Mouse (Mus musculus): ENCODE measurements around the gene Flywch1. TPM values are rescaled to one million over a fixed set of nuclear protein-coding genes. Genes with fewer than 3 reads are reported as not detected.

Flywch1 gene
- polyA plus RNA-seq, 1 experiment = 21.3 TPM

GRCm38 (mm10) chr17:23762976-23763375 is 8.4 kb downstream of the Flywch1 start:
- H3K4me1 ChIP-seq (ENCODE audit: control insufficient read depth, insufficient read depth, low read length) = no peaks in the 10 kb centered on the region
- TF ChIP-seq CTCF (IDR thresholded peaks at IDR 0.05; ENCODE audit: low read depth, low read length) (no peak), POLR2A (IDR thresholded peaks at IDR 0.05; ENCODE audit: borderline replicate concordance, low read depth, low read length) (no peak)
- no peak overlapping the region for H3K4me3 ChIP-seq (ENCODE audit: insufficient read depth, low read length)
- no peak overlapping the region for H3K27ac ChIP-seq (ENCODE audit: insufficient read depth, low read depth, low read length)

- no peak overlapping the region for H3K4me3 ChIP-seq (ENCODE audit: insufficient read depth, low read length)
- H3K27ac ChIP-seq (ENCODE audit: insufficient read depth, low read depth, low read length) = no peak overlapping the region
- H3K4me1 ChIP-seq (ENCODE audit: control insufficient read depth, insufficient read depth, low read length) = no peaks in the 10 kb centered on the region
- TF ChIP-seq CTCF (IDR thresholded peaks at IDR 0.05; ENCODE audit: low read depth, low read length) (no peak), POLR2A (IDR thresholded peaks at IDR 0.05; ENCODE audit: borderline replicate concordance, low read depth, low read length) (no peak)
Measured at GRCm38 (mm10) chr17:23761155-23761554, 10.2 kb downstream of the Flywch1 start.

GRCm38 (mm10) chr17:23760231-23760630 is 11.2 kb downstream of the Flywch1 start:
- no peaks in the 10 kb centered on the region for H3K4me1 ChIP-seq (ENCODE audit: control insufficient read depth, insufficient read depth, low read length)
- TF ChIP-seq CTCF (IDR thresholded peaks at IDR 0.05; ENCODE audit: low read depth, low read length) (no peak), POLR2A (IDR thresholded peaks at IDR 0.05; ENCODE audit: borderline replicate concordance, low read depth, low read length) (no peak)
- H3K27ac ChIP-seq (ENCODE audit: insufficient read depth, low read depth, low read length) = no peak overlapping the region
- no peak overlapping the region for H3K4me3 ChIP-seq (ENCODE audit: insufficient read depth, low read length)

DNA sequence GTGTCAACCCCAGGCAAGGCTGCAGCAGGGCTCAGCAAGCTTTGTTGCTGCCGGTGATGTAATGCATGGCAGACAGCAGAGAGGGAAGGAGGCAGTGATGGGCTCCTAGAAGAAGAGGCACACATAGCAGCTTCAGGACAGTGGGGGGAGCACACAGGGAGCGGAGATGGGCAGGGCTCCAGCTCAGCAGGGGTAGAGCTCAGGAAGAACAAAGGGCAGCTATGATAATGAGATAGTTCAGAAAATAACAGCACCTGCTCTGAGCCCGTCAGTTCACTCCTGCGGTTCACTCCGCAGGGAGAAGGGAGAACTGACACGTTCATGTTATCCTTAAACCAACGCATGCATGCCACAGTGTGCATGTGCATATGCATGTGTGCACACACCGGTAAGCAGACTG is 12.6 kb downstream of the Flywch1 start:
- no peaks in the 10 kb centered on the region for H3K4me1 ChIP-seq (ENCODE audit: control insufficient read depth, insufficient read depth, low read length)
- no peak for TF ChIP-seq CTCF (IDR thresholded peaks at IDR 0.05; ENCODE audit: low read depth, low read length)
- TF ChIP-seq POLR2A (IDR thresholded peaks at IDR 0.05; ENCODE audit: borderline replicate concordance, low read depth, low read length) = no peak
- H3K4me3 ChIP-seq (ENCODE audit: insufficient read depth, low read length) = no peak overlapping the region
- no peak overlapping the region for H3K27ac ChIP-seq (ENCODE audit: insufficient read depth, low read depth, low read length)

DNA sequence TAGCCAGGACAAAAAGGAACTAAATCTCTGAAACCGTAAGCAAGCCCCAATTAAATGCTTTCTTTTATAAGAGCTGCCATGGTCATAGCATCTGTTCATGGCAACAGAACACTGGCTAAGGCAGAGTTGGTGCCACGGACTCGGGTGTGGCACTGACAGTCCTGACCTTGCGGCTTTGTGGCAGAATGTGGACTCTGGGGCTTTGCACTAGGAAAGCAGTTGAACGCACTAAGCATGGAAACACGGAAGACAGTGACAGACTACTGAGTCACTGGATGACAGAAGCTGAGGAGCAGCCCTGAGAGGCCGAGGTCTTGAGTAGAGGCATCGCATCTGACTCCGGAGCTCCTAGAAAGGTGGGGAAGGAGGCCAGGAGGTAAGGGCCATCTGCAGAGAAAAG is 13.8 kb downstream of the Flywch1 start:
- H3K4me1 ChIP-seq (ENCODE audit: control insufficient read depth, insufficient read depth, low read length) = no peaks in the 10 kb centered on the region
- H3K4me3 ChIP-seq (ENCODE audit: insufficient read depth, low read length) = no peak overlapping the region
- no peak overlapping the region for H3K27ac ChIP-seq (ENCODE audit: insufficient read depth, low read depth, low read length)
- no peak for TF ChIP-seq POLR2A (IDR thresholded peaks at IDR 0.05; ENCODE audit: borderline replicate concordance, low read depth, low read length)
- TF ChIP-seq CTCF (IDR thresholded peaks at IDR 0.05; ENCODE audit: low read depth, low read length) = no peak

- TF ChIP-seq POLR2A (IDR thresholded peaks at IDR 0.05; ENCODE audit: borderline replicate concordance, low read depth, low read length) = no peak
- TF ChIP-seq CTCF (IDR thresholded peaks at IDR 0.05; ENCODE audit: low read depth, low read length) = no peak
- Histone ChIP-seq H3K4me1 (ENCODE audit: control insufficient read depth, insufficient read depth, low read length) (no peaks in the 10 kb centered on the region), H3K27ac (ENCODE audit: insufficient read depth, low read depth, low read length) (no peak overlapping the region), H3K4me3 (ENCODE audit: insufficient read depth, low read length) (no peak overlapping the region)
Measured at GRCm38 (mm10) chr17:23755689-23756088, 15.7 kb downstream of the Flywch1 start.

GRCm38 (mm10) chr17:23749400-23750191 is 21.8 kb downstream of the Flywch1 start:
- peak overlapping the region; percentile 44 for H3K4me3 ChIP-seq (ENCODE audit: insufficient read depth, low read length)
- TF ChIP-seq POLR2A (IDR thresholded peaks at IDR 0.05; ENCODE audit: borderline replicate concordance, low read depth, low read length) (no peak), CTCF (IDR thresholded peaks at IDR 0.05; ENCODE audit: low read depth, low read length) (no peak)
- H3K27ac ChIP-seq (ENCODE audit: insufficient read depth, low read depth, low read length) = no peak overlapping the region
- peaks cover 19% of the 10 kb centered on the region for H3K4me1 ChIP-seq (ENCODE audit: control insufficient read depth, insufficient read depth, low read length)

GRCm38 (mm10) chr17:23748631-23749391 is 22.6 kb downstream of the Flywch1 start:
- Histone ChIP-seq H3K4me3 (ENCODE audit: insufficient read depth, low read length) (peak overlapping the region; percentile 44), H3K4me1 (ENCODE audit: control insufficient read depth, insufficient read depth, low read length) (peaks cover 19% of the 10 kb centered on the region), H3K27ac (ENCODE audit: insufficient read depth, low read depth, low read length) (no peak overlapping the region)
- TF ChIP-seq CTCF (IDR thresholded peaks at IDR 0.05; ENCODE audit: low read depth, low read length) (peak; percentile 37; the same call in 1 of the 2 replicates), POLR2A (IDR thresholded peaks at IDR 0.05; ENCODE audit: borderline replicate concordance, low read depth, low read length) (no peak)

GRCm38 (mm10) chr17:23748026-23748425 is 23.4 kb downstream of the Flywch1 start:
- Histone ChIP-seq H3K4me3 (ENCODE audit: insufficient read depth, low read length) (no peak overlapping the region), H3K4me1 (ENCODE audit: control insufficient read depth, insufficient read depth, low read length) (peaks cover 19% of the 10 kb centered on the region), H3K27ac (ENCODE audit: insufficient read depth, low read depth, low read length) (no peak overlapping the region)
- no peak for TF ChIP-seq CTCF (IDR thresholded peaks at IDR 0.05; ENCODE audit: low read depth, low read length)
- TF ChIP-seq POLR2A (IDR thresholded peaks at IDR 0.05; ENCODE audit: borderline replicate concordance, low read depth, low read length) = no peak

DNA sequence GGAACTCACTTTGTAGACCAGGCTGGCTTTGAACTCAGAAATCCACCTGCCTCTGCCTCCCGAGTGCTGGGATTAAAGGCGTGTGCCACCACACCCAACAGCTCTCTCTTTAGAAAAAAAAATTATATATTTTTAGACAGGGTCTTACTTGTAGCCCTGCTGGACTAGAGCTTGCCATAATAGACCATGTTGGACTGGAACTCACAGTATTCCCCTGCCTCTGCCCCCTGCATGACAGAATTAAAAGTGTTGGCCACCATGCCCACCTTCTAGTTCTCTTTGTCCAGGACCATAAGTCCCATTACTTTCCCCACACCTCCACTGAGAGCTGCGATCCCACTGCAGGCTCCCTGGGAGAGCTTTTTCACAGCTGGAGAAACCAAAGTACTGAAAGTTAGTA is 23.9 kb downstream of the Flywch1 start:
- H3K4me3 ChIP-seq (ENCODE audit: insufficient read depth, low read length) = no peak overlapping the region
- no peak for TF ChIP-seq CTCF (IDR thresholded peaks at IDR 0.05; ENCODE audit: low read depth, low read length)
- TF ChIP-seq POLR2A (IDR thresholded peaks at IDR 0.05; ENCODE audit: borderline replicate concordance, low read depth, low read length) = no peak
- H3K27ac ChIP-seq (ENCODE audit: insufficient read depth, low read depth, low read length) = no peak overlapping the region
- peaks cover 19% of the 10 kb centered on the region for H3K4me1 ChIP-seq (ENCODE audit: control insufficient read depth, insufficient read depth, low read length)

Measured in bone marrow macrophage, adult 2 months (primary cell).